Mouse (Mus musculus): Measurements from ENCODE around the gene Celf2.

Gene Celf2

GRCm38 (mm10) chr2:6728840-6729252 is 780.5 kb downstream of the Celf2 start:
- DNase-seq (ENCODE audit: low read depth): no peak

GRCm38 (mm10) chr2:6727366-6727765 is 782.0 kb downstream of the Celf2 start:
- no peak for DNase-seq (ENCODE audit: low read depth)

DNA sequence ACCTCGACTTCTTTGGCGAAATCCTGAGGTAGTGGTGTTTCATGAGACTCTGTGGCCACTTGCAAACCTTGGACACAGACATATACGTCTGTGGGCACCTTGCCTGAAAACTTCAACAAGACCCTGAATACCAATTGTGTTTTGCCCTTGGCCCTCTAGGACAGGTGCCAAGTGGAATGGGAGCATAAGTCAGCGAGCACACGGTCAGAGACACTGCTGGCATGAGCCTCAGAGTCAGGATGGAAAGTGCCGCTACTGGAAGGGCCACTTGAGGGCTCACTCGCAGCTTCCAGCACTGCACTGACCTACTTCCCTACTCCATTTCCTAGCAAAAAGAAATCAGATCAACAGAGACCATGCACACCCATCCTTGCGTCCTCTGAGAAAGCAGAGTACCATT is 783.3 kb downstream of the Celf2 start:
- DNase-seq (ENCODE audit: low read depth): no peak

DNA sequence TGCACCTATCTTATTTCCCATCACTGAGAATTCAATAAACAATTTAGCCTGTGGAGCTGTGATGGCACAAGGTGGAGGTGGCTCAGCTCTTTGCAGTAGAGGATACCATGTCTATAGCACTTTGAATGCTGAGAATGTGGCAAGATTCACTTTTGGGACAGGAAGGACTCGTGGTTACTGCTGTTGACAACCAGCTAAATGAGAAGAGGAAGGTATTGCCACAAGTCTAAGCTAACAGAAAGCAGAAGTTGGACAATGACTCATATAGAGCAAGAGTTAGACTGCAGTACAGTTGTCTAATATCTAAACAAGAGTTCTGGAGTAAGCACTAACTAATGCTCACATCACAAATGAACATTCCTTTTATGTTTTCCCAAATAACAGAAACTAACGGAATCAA is 785.8 kb downstream of the Celf2 start:
- peak; percentile 83 for DNase-seq (ENCODE audit: low read depth)

GRCm38 (mm10) chr2:6721460-6722401 is 787.6 kb downstream of the Celf2 start:
- DNase-seq (ENCODE audit: low read depth): peak; percentile 77

- peak; percentile 89 for DNase-seq (ENCODE audit: low read depth)
Measured at GRCm38 (mm10) chr2:6720753-6721459, 788.5 kb downstream of the Celf2 start.

GRCm38 (mm10) chr2:6718864-6719263 is 790.5 kb downstream of the Celf2 start:
- DNase-seq (ENCODE audit: low read depth): peak; percentile 67

- DNase-seq (ENCODE audit: low read depth): peak; percentile 51
Measured at GRCm38 (mm10) chr2:6717953-6718352, 791.4 kb downstream of the Celf2 start.

GRCm38 (mm10) chr2:6715562-6715961 is 793.8 kb downstream of the Celf2 start:
- DNase-seq (ENCODE audit: low read depth): peak; percentile 60

- DNase-seq (ENCODE audit: low read depth): no peak
Measured at GRCm38 (mm10) chr2:6713529-6713928, 795.8 kb downstream of the Celf2 start.

GRCm38 (mm10) chr2:6710687-6711430 is 798.5 kb downstream of the Celf2 start:
- DNase-seq (ENCODE audit: low read depth): peak; percentile 90

DNA sequence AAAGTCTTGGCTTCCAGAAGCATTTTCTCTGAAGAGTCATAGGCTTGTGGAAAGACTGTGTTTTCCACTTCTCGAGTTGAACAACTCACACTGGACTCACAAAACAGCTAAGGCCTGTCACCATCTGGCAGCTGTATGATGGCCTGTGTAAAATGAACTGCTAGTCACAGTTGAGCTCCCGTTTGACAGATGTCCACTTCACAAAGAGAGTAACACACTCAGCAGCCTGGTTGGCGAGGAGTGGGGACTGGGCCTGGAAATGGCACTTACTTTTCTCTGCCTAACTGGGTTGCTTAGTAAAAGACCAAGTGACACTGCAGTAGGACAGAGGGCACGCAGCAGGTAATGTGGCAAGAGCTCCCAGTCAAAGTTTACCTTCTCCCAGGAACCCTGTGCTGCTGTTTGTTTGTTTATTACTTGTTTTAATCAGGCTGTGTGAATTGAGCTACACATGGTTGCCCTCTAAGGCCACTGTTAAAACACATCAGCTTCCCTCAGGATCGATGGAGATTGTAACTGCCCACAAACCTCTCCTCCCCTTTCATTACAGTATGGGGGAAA is 801.3 kb downstream of the Celf2 start:
- peak; percentile 59 for DNase-seq (ENCODE audit: low read depth)

GRCm38 (mm10) chr2:6707276-6707675 is 802.1 kb downstream of the Celf2 start:
- DNase-seq (ENCODE audit: low read depth): peak; percentile 90

- DNase-seq (ENCODE audit: low read depth): peak; percentile 83
Measured at GRCm38 (mm10) chr2:6705929-6706739, 803.2 kb downstream of the Celf2 start.

DNA sequence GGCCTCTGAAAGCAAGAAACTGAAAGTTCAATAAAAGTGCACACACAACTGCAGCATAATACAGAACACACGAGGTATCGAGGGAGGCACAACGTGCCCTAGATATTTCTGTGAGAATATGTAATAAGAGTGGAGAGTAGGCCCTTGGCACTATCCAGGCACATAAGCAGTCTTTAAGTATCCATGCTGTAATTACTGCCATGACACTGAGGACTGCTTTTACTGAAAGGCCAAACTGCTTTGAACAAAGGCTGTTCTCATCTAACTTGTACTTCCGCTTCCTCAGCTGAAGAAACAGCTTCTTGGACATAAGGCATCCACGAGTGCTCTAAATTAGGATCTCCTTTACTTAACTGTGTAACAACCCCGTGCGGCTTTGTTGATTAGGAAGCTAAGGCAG is 803.9 kb downstream of the Celf2 start:
- DNase-seq (ENCODE audit: low read depth): peak; percentile 79

- peak; percentile 62 for DNase-seq (ENCODE audit: low read depth)
Measured at GRCm38 (mm10) chr2:6704804-6705203, 804.6 kb downstream of the Celf2 start.

- no peak for DNase-seq (ENCODE audit: low read depth)
Measured at GRCm38 (mm10) chr2:6704342-6704741, 805.0 kb downstream of the Celf2 start.

- DNase-seq (ENCODE audit: low read depth): peak; percentile 58
Measured at GRCm38 (mm10) chr2:6696326-6696725, 813.0 kb downstream of the Celf2 start.

GRCm38 (mm10) chr2:6695353-6695951 is 813.9 kb downstream of the Celf2 start:
- peak; percentile 73 for DNase-seq (ENCODE audit: low read depth)

- peak; percentile 45 for DNase-seq (ENCODE audit: low read depth)
Measured at GRCm38 (mm10) chr2:6689689-6690088, 819.7 kb downstream of the Celf2 start.

DNA sequence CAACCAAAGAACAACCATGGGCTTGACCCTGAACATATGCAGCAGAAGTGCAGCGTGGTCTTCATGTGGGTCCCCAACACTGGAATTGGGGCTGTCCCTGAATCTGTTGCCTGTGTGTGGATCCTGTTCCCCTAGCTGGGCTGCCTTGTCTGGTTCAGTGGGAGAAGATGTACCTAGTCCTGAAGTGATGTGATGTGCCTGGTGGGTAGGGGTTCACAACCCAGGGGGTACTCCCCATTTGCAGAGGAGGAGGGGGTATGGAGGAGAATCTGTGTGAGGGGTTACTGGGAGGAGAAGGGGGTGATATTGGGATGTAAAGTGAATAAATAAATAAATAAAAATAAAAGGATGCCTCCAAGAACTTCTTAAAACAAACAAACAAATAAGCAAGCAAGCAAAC is 831.1 kb downstream of the Celf2 start:
- no peak for DNase-seq (ENCODE audit: low read depth)
